Mouse (Mus musculus) neural tube, embryonic 14.5 days (tissue): ENCODE measurements at regions not wholly inside any gene's neighbourhood (a gene's known extent, or its start where the extent isn't known, plus 50 kb on each side); places are given as distances from the start of the nearest gene placed in this dataset.
"Not testable (repeated sequence)": the region's sequence is repeated elsewhere in the genome, so short reads cannot be mapped to it uniquely, and the experiment has no call there.

Experiments
- ATAC-seq: fragments of 200-750 bp; cut with Nextera tagmentation; 2 replicates; pipeline ENCODE4 v1.8.0; 2017; ENCODE audit warnings: low read depth, mild to moderate bottlenecking, moderate TSS enrichment, moderate library complexity
- H3K27ac ChIP-seq: fragments of 300-500 bp; sonication (generic); 2 replicates; pipeline ENCODE4 v1.5.1; 2014; ENCODE audit warnings: low read depth, mild to moderate bottlenecking, control low read depth, low read length, moderate library complexity, mixed read lengths
- H3K27me3 ChIP-seq: fragments of 300-500 bp; sonication (generic); 2 replicates; pipeline ENCODE4 v1.6.1; 2014; ENCODE audit warnings: low read length; ENCODE audit not compliant: control insufficient read depth, insufficient read depth
- H3K36me3 ChIP-seq: fragments of 300-500 bp; sonication (generic); 2 replicates; pipeline ENCODE4 v1.6.1; 2014; ENCODE audit warnings: low read length, mixed read lengths; ENCODE audit not compliant: control insufficient read depth, insufficient read depth
- H3K4me1 ChIP-seq: fragments of 300-500 bp; sonication (generic); 2 replicates; pipeline ENCODE4 v1.6.1; 2014; ENCODE audit warnings: low read length; ENCODE audit not compliant: control insufficient read depth, insufficient read depth
- H3K4me2 ChIP-seq: fragments of 300-500 bp; sonication (generic); 2 replicates; pipeline ENCODE4 v1.6.1; 2014; ENCODE audit warnings: mild to moderate bottlenecking, low read depth, low read length, control low read depth
- H3K4me3 ChIP-seq: fragments of 300-500 bp; sonication (generic); 2 replicates; pipeline ENCODE4 v1.5.1; 2014; ENCODE audit warnings: low read depth, low read length, control low read depth, mixed read lengths
- H3K9ac ChIP-seq: fragments of 300-500 bp; sonication (generic); replicated peaks from 2 replicates; pipeline ENCODE4 v1.6.1; 2014; ENCODE audit warnings: low read depth, mild to moderate bottlenecking, control low read depth, low read length, mixed read lengths
- H3K9me3 ChIP-seq: fragments of 300-500 bp; sonication (generic); 2 replicates; pipeline ENCODE4 v1.6.1; 2016; ENCODE audit warnings: low read length; ENCODE audit not compliant: control insufficient read depth
- WGBS: fragments of 180-500 bp; shearing (Covaris S2); extraction: QIAGEN DNeasy Blood & Tissue Kit; methylation state at CpG from one replicate; pipeline ENCODE4 v1.1.7; 2014; 5-methylcytosine and 5-hydroxymethylcytosine counted together

DNA sequence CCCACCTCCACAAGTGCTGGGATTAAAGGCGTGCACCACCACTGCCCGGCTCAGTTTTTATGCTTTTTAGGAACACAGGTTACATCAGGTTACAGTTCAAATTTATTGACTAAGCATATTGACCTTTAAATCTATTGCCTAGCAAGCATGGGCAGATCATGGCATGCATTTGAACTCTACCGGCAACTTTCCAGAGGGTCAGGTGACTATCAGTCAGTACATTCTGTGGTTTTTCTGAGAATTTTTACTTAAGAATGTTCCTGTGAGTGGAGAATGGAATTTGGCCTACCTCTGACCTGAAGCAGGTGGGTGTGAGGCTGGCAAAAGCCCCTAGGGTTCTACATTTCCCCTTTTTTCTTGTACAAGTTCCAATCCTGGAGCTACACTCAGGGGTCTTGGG lies 332.4 kb upstream of the Kynu start:
- Histone ChIP-seq H3K9ac (no peak overlapping the region), H3K9me3 (no peaks in the 10 kb centered on the region), H3K27ac (no peak overlapping the region), H3K4me3 (no peak overlapping the region), H3K4me1 (no peaks in the 10 kb centered on the region), H3K4me2 (no peak overlapping the region), H3K36me3 (no peaks in the 10 kb centered on the region), H3K27me3 (no peaks in the 10 kb centered on the region)
- no peak for ATAC-seq
- 94% methylated on average over 3 of the region's 3 CpGs for WGBS

GRCm38 (mm10) chr2:43224728-43225127 lies 330.4 kb upstream of the Kynu start:
- H3K4me3 ChIP-seq, H3K27ac ChIP-seq, H3K9ac ChIP-seq, H3K27me3 ChIP-seq, ATAC-seq, H3K4me2 ChIP-seq, H3K4me1 ChIP-seq, H3K9me3 ChIP-seq, H3K36me3 ChIP-seq: not testable (repeated sequence)
- 79% methylated on average over 1 of the region's 1 CpGs for whole genome bisulfite sequencing

DNA sequence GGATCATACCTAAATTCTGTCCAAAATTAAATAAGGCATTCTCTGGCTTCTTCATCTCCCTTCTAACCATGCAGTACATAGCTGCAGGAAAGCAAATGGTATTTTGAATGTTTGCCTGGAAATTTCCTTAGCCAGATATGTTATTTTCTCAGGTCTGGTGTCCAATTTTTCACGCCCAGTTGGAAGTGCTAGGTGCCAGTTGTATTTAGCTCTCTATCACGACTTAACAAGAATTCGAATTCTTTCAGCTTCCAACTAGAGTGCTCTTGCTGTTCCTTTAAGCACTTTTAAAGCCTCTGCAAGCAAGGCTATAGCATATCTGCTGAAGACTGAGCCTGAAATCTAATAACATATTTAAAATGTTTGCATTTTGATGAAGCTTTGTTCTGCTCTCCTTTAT lies 308.3 kb upstream of the Kynu start:
- Histone ChIP-seq H3K27ac (no peak overlapping the region), H3K4me1 (no peaks in the 10 kb centered on the region), H3K27me3 (no peaks in the 10 kb centered on the region), H3K4me2 (no peak overlapping the region), H3K9ac (no peak overlapping the region), H3K36me3 (no peaks in the 10 kb centered on the region), H3K4me3 (no peak overlapping the region), H3K9me3 (no peaks in the 10 kb centered on the region)
- 75% methylated on average over 3 of the region's 3 CpGs for WGBS
- no peak for ATAC-seq

- H3K4me3 ChIP-seq: no peak overlapping the region
- ATAC-seq: no peak
- no peaks in the 10 kb centered on the region for H3K36me3 ChIP-seq
- no peaks in the 10 kb centered on the region for H3K4me1 ChIP-seq
- 60% methylated on average over 2 of the region's 2 CpGs for WGBS
- H3K27me3 ChIP-seq: no peaks in the 10 kb centered on the region
- no peak overlapping the region for H3K27ac ChIP-seq
- no peaks in the 10 kb centered on the region for H3K9me3 ChIP-seq
- no peak overlapping the region for H3K4me2 ChIP-seq
- no peak overlapping the region for H3K9ac ChIP-seq
These were observed 306.5 kb upstream of the Kynu start for GRCm38 (mm10) chr2:43248671-43249070.

- WGBS: 83% methylated on average over 3 of the region's 3 CpGs
- ATAC-seq: no peak
These were observed 300.4 kb upstream of the Kynu start for GRCm38 (mm10) chr2:43254709-43255108.

DNA sequence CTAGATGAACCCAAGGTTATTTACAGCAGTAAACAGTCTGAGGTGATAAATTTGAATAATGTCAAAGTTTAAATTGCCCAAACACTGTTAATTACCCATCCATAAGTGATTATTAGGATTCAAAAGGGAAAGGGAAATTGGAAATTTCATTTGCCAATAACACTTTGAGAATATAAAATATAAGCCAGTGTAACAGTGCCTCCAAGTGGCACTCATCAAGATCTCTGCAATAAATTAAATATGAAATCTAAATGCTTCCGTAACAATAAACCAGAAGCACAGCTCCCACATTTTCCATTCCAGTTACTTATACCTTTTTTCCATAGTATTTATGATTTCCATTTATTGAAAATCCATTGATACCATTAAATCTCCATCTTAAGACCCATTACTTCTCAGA lies 284.3 kb upstream of the Kynu start:
- H3K4me2 ChIP-seq: no peak overlapping the region
- no peak overlapping the region for H3K9ac ChIP-seq
- no peaks in the 10 kb centered on the region for H3K36me3 ChIP-seq
- H3K4me1 ChIP-seq: no peaks in the 10 kb centered on the region
- WGBS: 74% methylated on average over 1 of the region's 1 CpGs
- H3K9me3 ChIP-seq: no peaks in the 10 kb centered on the region
- no peak overlapping the region for H3K4me3 ChIP-seq
- ATAC-seq: no peak
- H3K27me3 ChIP-seq: no peaks in the 10 kb centered on the region
- H3K27ac ChIP-seq: no peak overlapping the region

More at GRCm38 (mm10) chr2:43254709-43255108, 300.4 kb upstream of the Kynu start:
- no peaks in the 10 kb centered on the region for H3K36me3 ChIP-seq
- no peaks in the 10 kb centered on the region for H3K9me3 ChIP-seq
- no peak overlapping the region for H3K9ac ChIP-seq
- no peaks in the 10 kb centered on the region for H3K27me3 ChIP-seq
- no peak overlapping the region for H3K27ac ChIP-seq
- no peaks in the 10 kb centered on the region for H3K4me1 ChIP-seq
- no peak overlapping the region for H3K4me2 ChIP-seq
- no peak overlapping the region for H3K4me3 ChIP-seq

DNA sequence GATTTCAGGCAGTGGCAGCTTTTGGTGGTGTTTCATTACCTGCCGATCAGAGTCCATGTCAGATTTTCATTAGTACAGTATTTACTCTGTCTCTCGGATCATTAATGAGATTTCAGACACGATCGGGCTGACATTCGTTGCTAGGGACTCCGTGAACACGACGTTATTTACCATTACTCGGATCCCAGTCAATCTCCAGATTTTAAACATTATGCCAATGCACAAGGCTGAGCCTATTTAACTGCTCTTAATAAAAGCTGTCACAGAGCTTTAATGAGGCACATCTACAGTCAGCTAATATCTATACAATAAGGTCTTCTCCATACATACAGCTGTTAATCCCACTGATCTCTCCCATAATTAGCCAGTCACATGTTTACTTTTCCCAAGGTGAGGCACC lies 283.0 kb upstream of the Kynu start:
- Histone ChIP-seq H3K36me3 (no peaks in the 10 kb centered on the region), H3K9me3 (no peaks in the 10 kb centered on the region), H3K9ac (no peak overlapping the region), H3K4me1 (no peaks in the 10 kb centered on the region), H3K27ac (no peak overlapping the region), H3K4me2 (no peak overlapping the region), H3K27me3 (no peaks in the 10 kb centered on the region), H3K4me3 (no peak overlapping the region)
- ATAC-seq: no peak
- WGBS: 65% methylated on average over 9 of the region's 9 CpGs

DNA sequence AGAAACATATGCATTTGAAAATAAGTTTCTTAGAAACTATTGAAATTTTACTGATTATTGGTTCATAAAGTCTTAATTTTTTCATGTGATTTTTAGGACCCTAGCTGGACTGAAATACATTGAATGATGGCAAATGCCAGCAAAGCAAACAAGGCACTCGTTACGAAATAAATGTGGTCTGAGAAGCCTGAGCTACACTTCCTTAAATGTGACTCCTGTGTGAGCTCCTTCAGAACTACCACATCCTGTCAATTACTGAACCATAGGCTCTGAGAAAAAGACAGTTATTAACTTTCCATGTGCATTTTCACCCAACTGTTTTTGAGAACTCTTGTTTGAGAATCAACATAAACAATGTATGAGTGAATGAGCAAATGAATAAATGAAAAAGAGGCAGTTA lies 281.1 kb upstream of the Kynu start:
- H3K4me1 ChIP-seq: no peaks in the 10 kb centered on the region
- H3K36me3 ChIP-seq: no peaks in the 10 kb centered on the region
- H3K9ac ChIP-seq: no peak overlapping the region
- ATAC-seq: no peak
- H3K27ac ChIP-seq: no peak overlapping the region
- no peaks in the 10 kb centered on the region for H3K27me3 ChIP-seq
- H3K9me3 ChIP-seq: no peaks in the 10 kb centered on the region
- no peak overlapping the region for H3K4me2 ChIP-seq
- H3K4me3 ChIP-seq: no peak overlapping the region
- 87% methylated on average over 2 of the region's 2 CpGs for WGBS

GRCm38 (mm10) chr2:43295801-43296200 lies 259.3 kb upstream of the Kynu start:
- Histone ChIP-seq H3K9ac (no peak overlapping the region), H3K36me3 (no peaks in the 10 kb centered on the region), H3K4me1 (no peaks in the 10 kb centered on the region), H3K27ac (no peak overlapping the region), H3K4me2 (no peak overlapping the region), H3K4me3 (no peak overlapping the region), H3K9me3 (no peaks in the 10 kb centered on the region), H3K27me3 (no peaks in the 10 kb centered on the region)
- no peak for ATAC-seq
- WGBS: 95% methylated on average over 2 of the region's 2 CpGs

DNA sequence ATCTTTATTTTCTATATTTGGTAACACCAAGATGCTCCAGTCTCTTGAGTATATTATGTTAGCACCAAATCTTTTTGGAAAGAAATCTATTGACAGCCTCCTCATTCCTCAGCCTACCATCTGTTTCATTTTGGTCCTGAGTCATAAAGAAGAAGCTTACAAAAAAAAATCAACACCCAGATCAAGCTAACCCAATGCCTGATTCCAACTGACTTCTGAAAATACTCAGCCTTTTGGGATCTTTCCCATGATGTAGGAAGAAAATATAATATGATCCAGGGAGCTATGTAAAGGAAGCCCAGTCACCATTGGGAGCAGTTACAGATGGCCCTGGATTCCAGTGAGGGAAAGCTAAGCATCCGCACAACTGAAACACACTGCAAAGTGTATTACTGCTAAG lies 231.3 kb upstream of the Kynu start:
- H3K4me3 ChIP-seq: no peak overlapping the region
- H3K9ac ChIP-seq: no peak overlapping the region
- H3K27ac ChIP-seq: no peak overlapping the region
- 89% methylated on average over 1 of the region's 1 CpGs for WGBS
- H3K36me3 ChIP-seq: no peaks in the 10 kb centered on the region
- no peak overlapping the region for H3K4me2 ChIP-seq
- ATAC-seq: no peak
- no peaks in the 10 kb centered on the region for H3K27me3 ChIP-seq
- no peaks in the 10 kb centered on the region for H3K4me1 ChIP-seq
- H3K9me3 ChIP-seq: no peaks in the 10 kb centered on the region
